Mouse (Mus musculus) liver, embryonic 14.5 days (tissue): ENCODE measurements around the gene Inpp5b.

ENCODE experiments used
- CTCF ChIP-seq: IDR thresholded peaks from 2 replicates; pipeline ENCODE4 v1.5.1; 2016; ENCODE audit warnings: antibody characterized with exemption, low read depth, control low read depth
- EP300 ChIP-seq: IDR thresholded peaks from 2 replicates; pipeline ENCODE4 v1.6.1; 2016; ENCODE audit warnings: antibody characterized with exemption, low read depth

- TF ChIP-seq CTCF = no peak
- no peak for TF ChIP-seq EP300
Measured at GRCm38 (mm10) chr4:124796141-124796540, 54.5 kb downstream of the Inpp5b start.
